Mouse (Mus musculus): Measurements from ENCODE around the gene Mrgprf.
A peak's percentile ranks its signal among the peaks of the same experiment; 100 is the strongest.

Mrgprf gene

DNA sequence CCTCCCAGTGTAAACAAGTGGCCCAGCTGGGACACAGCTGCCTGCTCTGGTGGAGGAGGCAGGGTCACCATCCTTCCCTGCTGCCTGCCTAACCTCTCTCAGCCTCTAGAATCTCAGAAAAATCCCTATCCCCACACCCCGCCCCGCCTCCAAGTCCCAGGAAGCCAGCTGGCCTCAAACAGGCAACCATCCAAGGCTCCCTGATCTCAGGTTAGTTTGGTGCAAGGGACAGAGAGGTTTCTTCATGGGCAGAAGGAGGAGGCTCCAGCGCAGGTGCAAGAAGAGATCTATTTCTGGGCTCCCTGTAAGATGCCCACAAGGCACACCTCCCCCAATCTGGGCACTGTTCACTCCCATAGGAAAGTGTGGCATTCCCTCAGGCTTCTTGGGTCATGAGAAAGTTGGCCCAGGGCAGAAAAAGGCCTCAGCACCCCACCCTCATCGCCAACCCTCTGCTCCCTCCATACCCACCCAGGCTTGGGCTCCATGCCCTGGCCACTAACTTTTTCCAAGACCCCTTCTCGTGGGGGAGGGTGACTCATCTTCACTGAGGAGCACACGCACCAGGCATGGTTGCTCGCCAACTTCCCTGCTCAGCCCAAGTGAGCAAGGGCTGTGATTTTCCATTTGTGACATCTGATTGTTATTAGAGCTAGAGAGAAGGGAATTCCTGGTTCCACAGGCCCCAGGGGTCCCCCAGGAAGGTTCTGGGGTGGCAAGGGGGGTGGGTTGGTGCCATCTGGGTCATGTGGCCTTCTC is 887 bp upstream of the Mrgprf start:
- DNase-seq (ENCODE audit: low read depth, low spot score): no peak

DNA sequence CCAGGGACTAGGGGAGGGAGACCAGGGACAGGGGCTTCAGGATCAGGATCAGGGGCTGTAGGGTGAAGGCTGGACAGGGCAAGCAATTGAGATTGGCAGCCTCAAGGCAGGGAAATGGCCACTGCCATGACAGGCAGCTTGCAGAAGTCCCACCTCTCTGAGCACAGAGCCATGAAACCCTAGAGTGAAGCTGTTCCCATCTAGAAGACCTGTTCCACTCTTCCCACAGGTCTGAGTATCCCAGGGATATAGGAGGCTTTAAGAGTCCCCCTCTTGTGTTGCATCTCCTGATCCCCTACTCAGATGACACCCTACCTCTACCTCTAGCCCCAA is 346 bp downstream of the Mrgprf start:
- no peak for DNase-seq (ENCODE audit: low read depth, low spot score)

DNA sequence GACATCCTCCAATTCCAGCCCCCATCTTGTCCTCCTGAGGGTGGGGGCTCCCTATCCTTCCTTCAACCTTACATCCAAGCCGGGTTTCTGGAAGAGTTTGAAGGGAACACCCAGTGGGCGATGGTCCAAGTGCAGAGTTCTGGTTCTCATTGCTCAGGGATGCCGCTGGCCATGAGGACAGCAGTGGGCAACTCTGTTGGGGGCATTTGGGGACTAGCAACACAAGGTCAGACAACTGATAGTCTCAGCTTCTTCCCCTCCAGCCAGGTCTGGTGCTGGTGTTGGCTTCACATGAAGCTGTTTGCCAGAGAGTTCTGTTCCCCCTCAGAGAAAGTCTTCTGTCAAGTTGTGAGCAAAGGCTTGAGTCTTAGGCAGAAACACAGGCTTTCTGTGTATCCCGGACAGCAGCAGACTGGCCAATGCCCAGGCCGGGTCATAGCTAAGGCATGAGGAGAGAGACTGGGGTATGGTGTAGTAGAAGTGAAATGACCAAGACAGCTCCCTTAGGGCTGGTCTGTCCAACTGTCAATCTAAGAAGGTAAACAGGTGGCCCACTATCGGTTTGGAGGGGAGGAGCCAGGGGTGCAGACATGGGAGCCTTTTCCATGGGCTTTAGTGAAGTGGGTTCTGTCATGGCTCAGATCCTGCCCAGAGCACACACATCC is 845 bp downstream of the Mrgprf start:
- DNase-seq (ENCODE audit: low read depth, low spot score): no peak

DNA sequence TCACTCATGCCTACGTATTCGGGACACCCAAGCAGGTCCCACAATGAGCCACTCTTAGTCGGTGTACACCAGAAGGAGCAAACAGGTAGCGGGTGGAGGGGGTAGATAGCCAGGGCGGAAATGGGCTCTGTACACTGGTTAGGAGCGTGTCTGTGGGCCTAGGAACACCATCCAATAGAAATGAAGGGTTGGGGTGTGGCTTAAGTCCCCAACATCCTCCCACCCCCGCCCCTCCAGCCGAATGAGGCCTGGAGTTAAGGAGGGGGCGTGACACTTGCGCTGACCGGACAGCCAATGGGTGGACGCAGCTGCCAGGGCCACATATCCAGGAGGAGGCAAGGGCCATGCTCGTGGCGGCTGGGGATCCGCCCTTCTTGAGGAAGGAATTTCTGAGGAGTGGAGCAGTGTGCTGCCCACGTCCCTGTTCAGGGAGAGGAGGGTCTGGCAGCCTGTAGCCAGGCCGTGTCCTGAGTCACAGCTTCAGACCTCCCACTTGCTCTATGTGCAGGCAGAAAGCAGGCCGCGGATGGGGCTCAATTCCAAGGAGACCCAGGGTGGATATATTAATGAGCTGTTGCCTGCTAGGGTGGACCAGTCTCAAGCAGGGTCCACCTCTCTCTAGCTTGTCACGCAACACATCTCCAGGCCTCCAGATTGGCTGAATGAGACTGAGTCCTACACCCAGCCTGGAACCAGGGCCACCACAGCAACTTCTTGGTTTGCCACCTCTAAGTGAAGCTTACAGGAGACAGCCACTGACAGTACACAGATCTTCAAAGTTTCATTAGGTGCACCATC is 2.1 kb downstream of the Mrgprf start:
- peak; percentile 98 for DNase-seq (ENCODE audit: low read depth, low spot score)

DNA sequence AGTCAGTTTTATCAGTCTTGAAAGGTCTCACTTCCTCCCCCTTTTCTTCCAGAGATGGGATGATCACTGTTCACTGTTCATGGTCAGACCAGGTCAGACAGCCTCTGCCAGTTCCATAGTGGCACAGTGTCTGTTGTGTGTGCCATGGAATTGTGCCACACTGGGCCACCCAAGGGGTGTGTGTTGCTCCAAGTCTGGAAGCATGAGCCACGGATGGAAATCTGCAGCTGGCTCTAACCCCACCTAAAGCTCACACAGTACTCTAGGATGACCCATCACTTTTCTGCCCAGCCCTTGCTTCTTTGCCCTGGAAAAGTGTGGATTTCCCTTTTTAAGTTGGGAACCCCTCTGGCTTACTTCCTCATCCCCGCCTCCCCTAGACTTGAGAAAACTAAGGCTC is 3.5 kb downstream of the Mrgprf start:
- no peak for DNase-seq (ENCODE audit: low read depth, low spot score)

DNA sequence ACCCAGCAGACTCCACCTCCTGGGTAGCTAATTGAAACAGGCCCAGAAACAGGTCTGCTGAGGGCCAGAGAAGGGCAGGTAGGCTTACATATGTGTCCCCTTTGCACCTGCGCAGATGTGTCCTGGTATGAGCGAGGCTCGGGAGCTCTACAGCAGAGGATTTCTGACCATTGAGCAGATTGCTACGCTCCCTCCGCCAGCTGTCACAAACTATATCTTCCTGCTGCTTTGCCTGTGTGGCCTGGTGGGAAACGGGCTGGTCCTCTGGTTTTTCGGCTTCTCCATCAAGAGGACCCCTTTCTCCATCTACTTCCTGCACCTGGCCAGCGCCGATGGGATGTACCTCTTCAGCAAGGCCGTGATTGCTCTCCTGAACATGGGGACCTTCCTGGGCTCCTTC is 7.0 kb downstream of the Mrgprf start:
- no peak for DNase-seq (ENCODE audit: low read depth, low spot score)

DNA sequence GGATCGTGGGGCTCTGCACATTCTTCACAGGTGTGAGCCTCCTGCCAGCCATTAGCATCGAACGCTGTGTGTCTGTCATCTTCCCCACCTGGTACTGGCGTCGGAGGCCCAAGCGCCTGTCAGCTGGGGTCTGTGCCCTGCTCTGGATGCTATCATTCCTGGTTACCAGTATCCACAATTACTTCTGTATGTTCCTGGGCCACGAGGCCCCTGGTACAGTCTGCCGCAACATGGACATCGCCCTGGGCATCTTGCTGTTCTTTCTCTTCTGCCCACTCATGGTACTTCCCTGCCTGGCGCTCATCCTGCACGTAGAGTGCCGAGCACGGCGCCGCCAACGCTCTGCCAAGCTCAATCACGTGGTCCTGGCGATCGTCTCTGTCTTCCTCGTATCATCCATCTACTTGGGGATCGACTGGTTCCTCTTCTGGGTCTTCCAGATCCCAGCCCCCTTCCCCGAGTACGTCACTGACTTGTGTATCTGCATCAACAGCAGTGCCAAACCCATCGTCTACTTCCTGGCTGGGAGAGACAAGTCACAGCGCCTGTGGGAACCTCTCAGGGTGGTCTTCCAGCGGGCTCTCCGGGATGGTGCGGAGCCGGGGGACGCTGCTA is 7.5 kb downstream of the Mrgprf start:
- DNase-seq (ENCODE audit: low read depth, low spot score): no peak

DNA sequence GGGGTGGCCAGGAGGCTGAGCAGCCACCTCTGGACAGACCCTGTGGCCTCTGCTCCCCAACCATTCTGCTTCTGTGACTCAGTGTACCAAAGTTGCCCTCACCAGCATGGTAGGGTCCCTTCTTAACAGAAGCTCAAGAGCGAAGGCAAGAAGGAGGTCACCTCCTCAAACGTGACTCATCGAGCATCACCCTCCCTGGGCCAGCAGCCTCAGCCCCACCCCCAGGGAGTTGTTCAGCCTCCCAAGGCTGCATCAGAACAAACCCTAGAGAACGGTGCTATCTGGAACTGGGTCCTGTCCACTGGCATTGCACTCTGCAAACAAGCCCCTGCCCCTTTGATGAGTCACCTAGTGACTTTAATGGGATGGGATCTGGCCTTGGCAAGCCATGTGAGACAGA is 8.2 kb downstream of the Mrgprf start:
- DNase-seq (ENCODE audit: low read depth, low spot score): no peak

DNA sequence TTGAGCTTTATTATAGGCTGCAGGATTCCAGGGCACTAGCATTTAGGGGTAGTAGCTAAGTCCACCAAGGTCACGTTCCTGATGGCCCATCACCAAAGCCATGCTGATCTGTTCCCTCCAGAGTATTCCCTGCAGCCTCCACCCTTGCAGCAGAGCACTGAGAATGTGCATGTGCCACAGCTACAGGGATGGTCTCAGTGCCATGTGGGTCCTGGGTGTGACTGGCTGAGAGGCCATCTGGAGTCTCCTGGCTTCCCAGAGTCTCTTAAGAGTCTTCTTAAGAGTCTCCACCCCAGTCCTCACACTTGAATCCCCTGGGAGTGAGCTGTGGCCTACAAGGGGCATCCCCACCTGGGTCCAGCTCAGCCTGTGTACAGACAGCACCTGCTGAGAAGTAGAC is 9.2 kb downstream of the Mrgprf start:
- no peak for DNase-seq (ENCODE audit: low read depth, low spot score)

DNA sequence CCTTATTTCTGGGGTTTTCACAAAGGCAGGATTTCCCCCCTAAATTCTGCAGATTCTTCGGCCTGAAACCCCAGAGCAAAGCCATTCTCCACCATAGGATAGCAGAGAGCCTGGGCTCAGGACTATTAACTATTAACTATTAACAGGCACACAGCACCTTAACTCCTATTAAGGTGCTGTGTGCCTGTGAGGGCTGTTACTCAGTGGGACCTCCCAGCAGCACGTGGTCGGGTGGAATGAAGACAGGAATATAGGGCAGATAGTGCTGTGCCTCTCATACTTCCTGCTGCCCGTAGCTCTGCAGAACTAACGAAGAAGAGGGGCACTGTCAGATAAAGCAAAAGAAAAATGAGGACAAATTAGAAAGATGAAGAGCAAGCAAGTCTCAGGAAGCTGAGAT is 9.9 kb downstream of the Mrgprf start:
- DNase-seq (ENCODE audit: low read depth, low spot score): no peak

DNA sequence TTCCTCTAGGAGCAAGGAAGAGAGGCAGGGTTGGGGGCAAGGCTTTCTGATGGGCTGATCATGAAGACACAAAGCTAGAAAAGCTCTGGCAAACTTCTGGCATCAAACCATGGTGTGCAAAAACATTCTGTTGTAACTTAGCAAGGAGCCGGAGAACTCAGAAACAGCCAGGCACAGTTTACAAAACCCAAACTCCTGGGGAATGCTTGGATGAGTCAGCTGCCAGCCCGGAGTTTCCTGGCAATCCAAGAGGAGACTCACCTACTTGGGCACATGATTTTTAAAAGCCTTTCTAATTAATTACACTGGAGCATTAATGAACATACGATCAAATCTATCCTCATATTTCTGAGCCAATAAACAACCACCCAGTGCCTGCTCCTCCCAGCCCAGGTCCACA is 11.5 kb downstream of the Mrgprf start:
- DNase-seq (ENCODE audit: low read depth, low spot score): no peak

DNA sequence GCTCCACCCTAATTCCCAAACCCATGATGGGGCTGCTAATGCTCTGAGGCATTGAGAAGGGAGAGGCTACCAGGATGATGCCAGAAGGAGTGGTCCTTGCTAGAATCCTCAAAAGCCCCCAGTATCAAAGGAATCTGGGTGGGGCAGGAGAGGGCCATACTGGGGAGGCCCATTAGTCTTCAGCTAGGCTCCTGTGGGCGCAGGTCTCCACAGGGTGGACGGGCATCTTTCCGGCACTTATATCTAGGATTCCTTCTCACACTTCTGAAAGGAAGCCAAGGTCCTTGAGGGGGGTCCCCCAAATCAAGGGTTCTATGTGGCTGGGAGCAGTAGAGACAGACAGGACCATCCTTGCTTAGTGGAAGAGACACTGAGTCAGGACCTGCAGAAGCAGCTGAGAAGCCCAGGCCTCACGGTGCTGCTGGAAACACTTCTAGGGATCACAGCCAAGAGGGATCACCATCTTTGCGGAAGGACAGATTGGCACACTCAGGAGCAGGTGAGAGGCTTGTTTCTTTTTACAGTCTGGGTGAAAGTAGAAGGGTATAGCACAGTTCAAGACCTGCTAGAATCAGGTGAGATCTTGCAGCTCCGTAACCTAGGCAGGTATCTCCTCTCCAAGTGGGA is 14.3 kb downstream of the Mrgprf start, which contains the start of gene Mrgprd:
Gene Mrgprd (plus strand): TSS at position 51 of the 627 bp plus-strand sequence.
- DNase-seq (ENCODE audit: low read depth, low spot score): no peak

DNA sequence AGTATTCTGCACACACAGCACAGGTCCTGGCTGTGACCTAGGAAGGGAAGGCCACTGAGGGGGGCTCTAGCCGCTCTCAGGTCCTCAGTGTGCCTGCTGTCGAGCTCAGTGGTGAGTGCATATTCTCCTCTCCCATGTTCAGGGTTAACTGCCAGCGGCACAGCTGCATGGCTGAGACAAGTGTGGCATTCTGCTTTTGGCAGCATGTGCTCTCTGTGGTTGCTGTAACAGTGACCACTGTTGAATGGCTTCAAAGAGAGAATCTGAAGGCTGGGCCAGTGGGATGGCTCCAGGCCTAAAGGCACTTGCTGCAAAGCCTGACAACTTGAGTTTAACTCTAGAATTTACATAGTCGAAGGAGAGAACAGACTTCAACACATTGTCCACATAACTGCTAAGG is 16.9 kb downstream of the Mrgprf start:
- DNase-seq (ENCODE audit: low read depth, low spot score): no peak

DNA sequence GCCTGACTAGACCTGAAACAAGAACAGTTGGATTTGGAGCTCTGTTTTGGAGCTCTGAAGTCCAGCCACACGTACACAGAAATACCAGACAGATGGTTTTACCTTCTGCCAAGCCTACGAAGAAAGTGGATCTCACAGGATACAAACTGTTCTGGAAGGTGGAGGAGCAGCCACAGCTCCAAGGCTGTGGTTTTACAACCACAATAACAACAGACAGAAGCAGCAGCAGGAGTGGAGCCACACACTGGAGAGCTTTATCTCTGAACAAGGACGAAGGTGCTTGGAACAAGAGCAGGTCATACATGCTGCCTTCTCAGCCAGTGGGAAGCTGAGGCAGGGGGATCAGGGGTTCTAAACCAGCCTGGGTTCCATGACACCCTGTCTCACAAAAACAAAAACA is 18.9 kb downstream of the Mrgprf start:
- no peak for DNase-seq (ENCODE audit: low read depth, low spot score)

DNA sequence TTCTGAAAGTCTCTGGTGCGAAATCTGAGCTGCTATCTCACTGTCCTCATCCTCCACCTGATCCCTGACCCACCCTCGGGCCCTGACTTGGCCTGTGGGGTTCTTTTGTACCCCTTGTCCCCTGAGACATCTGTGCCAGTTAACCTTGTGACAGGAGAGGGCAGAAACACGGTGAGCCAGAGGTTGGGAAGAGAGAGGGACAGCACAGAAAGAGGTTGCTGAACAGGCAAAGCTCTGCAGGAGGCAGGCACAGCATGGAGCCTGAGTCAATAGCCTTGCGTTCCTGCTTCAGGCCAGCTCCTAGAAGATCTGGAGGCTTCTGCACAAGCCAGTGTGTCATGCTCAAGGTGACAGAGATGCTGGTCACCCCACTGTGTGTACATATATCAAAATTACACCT is 23.0 kb downstream of the Mrgprf start:
- DNase-seq (ENCODE audit: low read depth, low spot score): no peak

DNA sequence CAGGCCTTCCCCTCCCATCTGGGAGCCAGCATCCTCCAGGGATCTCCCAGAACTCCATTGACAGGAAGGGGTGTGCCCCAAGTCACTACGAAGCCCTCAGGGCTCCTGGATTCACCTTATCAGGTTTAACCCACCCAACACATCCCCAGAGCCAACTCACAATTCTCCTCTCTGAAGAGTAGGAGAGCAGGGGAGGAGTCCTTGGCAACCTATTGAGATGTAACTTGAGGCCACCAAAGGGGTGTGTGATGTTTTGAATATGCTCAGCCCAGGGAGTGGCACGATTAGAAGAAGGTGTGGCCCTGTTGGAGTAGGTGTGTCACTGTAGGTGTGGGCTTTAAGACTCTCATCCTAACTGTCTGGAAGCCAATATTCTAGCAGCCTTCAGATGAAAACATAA is 25.1 kb downstream of the Mrgprf start:
- peak; percentile 94 for DNase-seq (ENCODE audit: low read depth, low spot score)

DNA sequence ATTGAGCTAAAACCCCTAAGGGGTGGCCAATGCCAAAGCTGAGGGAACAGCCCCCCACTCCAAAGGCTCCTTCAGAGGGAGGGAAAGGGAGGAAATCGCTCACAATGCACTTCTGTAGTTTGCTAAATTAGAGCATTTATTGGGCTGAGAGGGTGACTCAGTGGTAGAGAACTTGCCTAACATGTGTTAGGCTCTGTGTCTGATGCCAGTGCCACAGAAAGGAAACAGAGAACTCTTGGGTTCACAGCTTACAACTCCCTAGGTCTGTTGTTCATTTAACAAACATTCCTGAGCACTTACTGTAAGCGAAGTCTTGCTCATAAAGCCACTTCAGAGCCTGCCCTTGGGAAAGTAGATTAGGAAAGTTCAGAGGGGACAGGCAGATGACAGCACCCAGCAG is 29.4 kb downstream of the Mrgprf start:
- no peak for DNase-seq (ENCODE audit: low read depth, low spot score)

DNA sequence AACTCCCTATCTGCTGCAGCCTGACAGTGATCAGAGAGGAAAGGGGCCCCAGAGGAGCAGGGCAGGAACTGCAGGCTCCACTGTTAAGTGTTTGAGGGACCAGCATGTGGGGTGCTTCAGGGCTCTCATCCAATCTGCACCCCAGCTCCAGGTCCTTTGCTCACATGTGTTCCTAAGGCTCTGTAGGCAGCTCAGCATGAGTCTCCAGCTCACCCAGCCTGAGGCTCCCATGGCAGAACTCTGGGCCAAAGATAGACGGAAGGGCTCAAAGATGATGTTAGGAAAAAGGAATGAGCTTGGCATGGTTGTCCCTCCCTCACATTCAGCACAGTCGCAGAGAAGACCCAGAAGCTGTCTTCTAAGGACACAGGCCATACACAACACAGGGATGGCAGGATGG is 30.0 kb downstream of the Mrgprf start:
- no peak for DNase-seq (ENCODE audit: low read depth, low spot score)

DNA sequence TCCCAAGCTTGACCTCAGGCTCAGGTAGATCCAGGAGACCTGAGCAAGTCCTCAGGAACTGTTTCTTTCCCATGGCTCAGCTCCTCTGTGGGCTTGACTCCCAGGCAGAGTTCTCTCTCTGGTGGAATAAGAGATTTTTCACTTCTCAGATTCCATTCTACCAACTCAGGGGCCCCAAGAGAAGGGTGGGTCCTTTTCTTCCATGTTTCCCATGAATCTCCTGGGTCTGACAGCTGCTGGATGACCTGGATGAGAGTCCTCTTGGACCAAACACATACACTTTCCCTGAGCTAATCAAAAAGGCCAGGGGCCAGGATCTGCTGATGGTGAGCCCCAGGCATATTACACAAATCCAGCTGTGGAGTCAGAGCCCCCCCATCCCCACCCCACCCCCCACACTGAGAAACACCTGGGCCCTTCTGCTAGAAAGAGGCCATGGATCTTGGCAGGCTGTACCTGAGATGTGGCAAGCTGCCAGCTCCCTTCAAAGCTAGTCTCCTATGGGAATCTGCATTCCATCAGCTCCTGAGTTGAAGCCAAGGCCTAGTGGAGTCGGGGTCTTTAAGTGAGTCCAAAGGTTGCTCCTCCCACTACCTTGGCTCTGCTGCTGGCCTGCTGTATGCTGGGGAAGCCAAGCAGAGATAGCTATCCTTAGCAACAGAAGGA is 31.9 kb downstream of the Mrgprf start:
- no peak for DNase-seq (ENCODE audit: low read depth, low spot score)

DNA sequence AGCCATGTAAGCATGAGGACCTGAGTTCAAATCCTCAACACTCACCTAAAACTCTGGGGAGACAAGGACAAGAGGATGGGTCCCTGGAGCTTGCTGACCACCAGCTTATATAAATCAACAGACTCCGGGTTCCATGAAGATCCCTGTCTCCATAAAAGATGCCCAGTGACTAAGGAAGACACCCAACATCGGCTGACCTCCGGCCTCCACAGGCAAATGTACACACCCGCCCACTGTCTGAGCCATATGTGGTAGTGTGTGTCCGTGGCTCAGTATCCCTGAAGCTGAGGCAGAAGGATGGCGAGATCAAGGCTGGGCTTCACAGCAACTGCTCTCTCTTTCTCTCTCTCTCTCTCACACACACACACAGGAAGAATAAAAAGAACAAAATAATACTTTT is 33.3 kb downstream of the Mrgprf start:
- DNase-seq (ENCODE audit: low read depth, low spot score): no peak

DNA sequence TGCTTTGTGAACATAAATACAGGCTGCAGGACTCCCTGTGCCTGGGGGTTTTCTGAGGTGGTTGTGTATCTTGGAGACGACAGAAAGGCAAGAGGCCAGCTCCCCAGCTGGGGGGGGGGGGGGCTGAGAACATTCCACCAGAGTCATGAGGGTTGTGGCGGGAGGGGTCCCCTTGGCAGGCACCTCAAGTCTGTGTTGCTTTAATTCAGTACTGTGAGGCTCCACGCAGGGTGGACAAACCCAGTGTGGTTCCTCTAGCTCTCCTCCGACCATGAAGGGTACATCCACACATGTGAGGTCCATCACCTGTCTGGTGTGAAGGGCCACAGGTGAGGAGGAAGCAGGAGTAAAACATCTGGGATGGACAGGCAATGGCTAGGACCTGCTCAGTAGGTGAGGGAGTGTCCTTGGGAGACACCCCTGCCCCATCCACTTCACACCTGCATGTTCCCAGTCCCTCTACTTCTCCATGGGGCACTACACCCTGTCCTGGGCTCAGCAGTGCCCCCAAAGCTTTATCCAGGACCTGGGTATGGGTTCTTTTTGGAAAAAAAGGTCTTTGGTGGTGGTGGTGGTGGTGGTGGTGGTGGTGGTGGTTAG is 33.9 kb downstream of the Mrgprf start:
- no peak for DNase-seq (ENCODE audit: low read depth, low spot score)
